Mouse (Mus musculus) bone marrow macrophage, adult 2 months (primary cell): ENCODE data around the gene Fars2.

ENCODE experiments used
- CTCF ChIP-seq: IDR thresholded peaks from 2 replicates; pipeline ENCODE4 v1.5.1; 2012; ENCODE audit warnings: low read depth, mild to moderate bottlenecking, low read length, moderate library complexity
- POLR2A ChIP-seq: IDR thresholded peaks from 2 replicates; pipeline ENCODE4 v1.6.1; 2012; ENCODE audit warnings: mild to moderate bottlenecking, low read depth, low read length, borderline replicate concordance

- TF ChIP-seq POLR2A (no peak), CTCF (no peak)
These were observed 581 bp upstream of the Fars2 start for GRCm38 (mm10) chr13:36116520-36117142.
